Mouse (Mus musculus) limb, embryonic 11.5 days (tissue): ENCODE results near the gene Kmt2c. TPM values are rescaled to one million over a fixed set of nuclear protein-coding genes. Genes with fewer than 3 reads are reported as not detected.

Experiments
- ATAC-seq: fragments of 200-750 bp; cut with Nextera tagmentation; 2 replicates; pipeline ENCODE4 v1.8.0; 2017; ENCODE audit warnings: low read depth; ENCODE audit not compliant: insufficient number of reproducible peaks, low FRiP score, low TSS enrichment
- DNase-seq: peaks from one replicate; pipeline ENCODE4 v3.0.0-alpha.2; 2015; ENCODE audit warnings: low spot score
- H3K27ac ChIP-seq: fragments of 300-500 bp; sonication (generic); replicated peaks from 2 replicates; pipeline ENCODE4 v1.5.1; 2014; ENCODE audit warnings: low read depth, mild to moderate bottlenecking, low read length
- H3K27me3 ChIP-seq: fragments of 300-500 bp; sonication (generic); 2 replicates; pipeline ENCODE4 v1.6.1; 2014; ENCODE audit warnings: mild to moderate bottlenecking, low read length, mixed read lengths; ENCODE audit not compliant: control insufficient read depth, insufficient read depth
- H3K36me3 ChIP-seq: fragments of 300-500 bp; sonication (generic); 2 replicates; pipeline ENCODE4 v1.6.1; 2014; ENCODE audit warnings: mild to moderate bottlenecking, low read length, moderate library complexity, mixed read lengths; ENCODE audit not compliant: control insufficient read depth, insufficient read depth
- H3K4me1 ChIP-seq: fragments of 300-500 bp; sonication (generic); 2 replicates; pipeline ENCODE4 v1.6.1; 2014; ENCODE audit warnings: low read length, mixed read lengths; ENCODE audit not compliant: control insufficient read depth, insufficient read depth
- H3K4me2 ChIP-seq: fragments of 300-500 bp; sonication (generic); 2 replicates; pipeline ENCODE4 v1.6.1; 2014; ENCODE audit warnings: low read depth, mild to moderate bottlenecking, moderate library complexity; ENCODE audit not compliant: severe bottlenecking
- H3K4me3 ChIP-seq: fragments of 300-500 bp; sonication (generic); 2 replicates; pipeline ENCODE4 v1.5.1; 2014; ENCODE audit warnings: low read depth, low read length
- H3K9ac ChIP-seq: fragments of 300-500 bp; sonication (generic); 2 replicates; pipeline ENCODE4 v1.6.1; 2014; ENCODE audit warnings: mild to moderate bottlenecking, low read length
- H3K9me3 ChIP-seq: fragments of 300-500 bp; sonication (generic); 2 replicates; pipeline ENCODE4 v1.6.1; 2016; ENCODE audit warnings: low read length; ENCODE audit not compliant: control insufficient read depth
- WGBS: fragments of 180-500 bp; shearing (Covaris S2); extraction: QIAGEN DNeasy Blood & Tissue Kit; methylation state at CpG from one replicate; pipeline ENCODE4 v1.1.7; 2014; 5-methylcytosine and 5-hydroxymethylcytosine counted together
- polyA plus RNA-seq: library from polyadenylated mRNA; unstranded; fragments of >200 nt; fragmentation: Nextera tagmentation; extraction: Ambion mirVana; gene quantifications from 2 replicates; pipeline ENCODE4 v1.2.1, GENCODE M21; 2014

Gene Kmt2c
- polyA plus RNA-seq, 1 experiment from 2014 or later = 14.2 TPM

DNA sequence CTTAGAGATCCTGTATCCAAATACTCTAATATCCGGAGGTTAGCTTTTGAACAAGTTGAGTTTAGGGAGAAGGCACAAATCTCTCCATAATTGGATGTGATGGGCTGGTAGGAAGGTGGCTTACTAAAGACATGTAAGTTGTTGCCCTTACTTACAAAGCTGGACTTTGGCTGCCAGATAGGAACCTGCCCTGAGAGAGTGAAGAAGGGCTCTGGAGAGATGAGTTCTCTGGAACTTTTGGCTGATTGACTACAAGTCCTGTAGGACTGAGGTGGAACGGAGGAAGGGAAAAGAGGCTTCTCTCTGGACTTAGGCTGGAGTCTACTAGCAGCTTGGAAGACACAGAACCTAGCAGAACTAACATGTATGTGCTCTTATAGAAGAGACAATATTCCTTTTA is 37.0 kb upstream of the Kmt2c start:
- H3K4me1 ChIP-seq = no peaks in the 10 kb centered on the region
- no peak overlapping the region for H3K27ac ChIP-seq
- no peak overlapping the region for H3K9ac ChIP-seq
- no peaks in the 10 kb centered on the region for H3K27me3 ChIP-seq
- ATAC-seq (no peak), DNase-seq (no peak)
- no peaks in the 10 kb centered on the region for H3K36me3 ChIP-seq
- no peak overlapping the region for H3K4me3 ChIP-seq
- H3K4me2 ChIP-seq = no peak overlapping the region
- no peaks in the 10 kb centered on the region for H3K9me3 ChIP-seq
- WGBS = 84% methylated on average over 2 of the region's 2 CpGs

DNA sequence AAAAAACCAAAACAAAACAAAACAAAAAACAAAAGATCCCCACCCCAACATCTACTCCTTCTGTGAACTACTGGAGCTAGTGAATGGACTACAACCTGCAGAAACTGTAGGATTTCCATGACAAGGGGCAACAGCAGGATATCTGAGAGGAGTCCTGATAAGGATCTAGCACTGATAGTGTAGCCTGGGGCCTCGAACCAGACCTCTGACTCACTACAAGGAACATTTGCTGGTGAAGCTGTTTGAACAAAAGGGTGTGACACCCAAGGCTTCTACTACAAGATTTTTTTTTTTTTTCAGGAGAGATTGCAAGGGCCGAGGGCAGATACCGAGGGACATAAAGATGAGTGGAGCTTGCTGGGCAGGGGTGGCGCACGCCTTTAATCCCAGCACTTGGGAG is 34.7 kb upstream of the Kmt2c start:
- no peak for ATAC-seq
- 89% methylated on average over 5 of the region's 5 CpGs for WGBS
- no peak overlapping the region for H3K27ac ChIP-seq

DNA sequence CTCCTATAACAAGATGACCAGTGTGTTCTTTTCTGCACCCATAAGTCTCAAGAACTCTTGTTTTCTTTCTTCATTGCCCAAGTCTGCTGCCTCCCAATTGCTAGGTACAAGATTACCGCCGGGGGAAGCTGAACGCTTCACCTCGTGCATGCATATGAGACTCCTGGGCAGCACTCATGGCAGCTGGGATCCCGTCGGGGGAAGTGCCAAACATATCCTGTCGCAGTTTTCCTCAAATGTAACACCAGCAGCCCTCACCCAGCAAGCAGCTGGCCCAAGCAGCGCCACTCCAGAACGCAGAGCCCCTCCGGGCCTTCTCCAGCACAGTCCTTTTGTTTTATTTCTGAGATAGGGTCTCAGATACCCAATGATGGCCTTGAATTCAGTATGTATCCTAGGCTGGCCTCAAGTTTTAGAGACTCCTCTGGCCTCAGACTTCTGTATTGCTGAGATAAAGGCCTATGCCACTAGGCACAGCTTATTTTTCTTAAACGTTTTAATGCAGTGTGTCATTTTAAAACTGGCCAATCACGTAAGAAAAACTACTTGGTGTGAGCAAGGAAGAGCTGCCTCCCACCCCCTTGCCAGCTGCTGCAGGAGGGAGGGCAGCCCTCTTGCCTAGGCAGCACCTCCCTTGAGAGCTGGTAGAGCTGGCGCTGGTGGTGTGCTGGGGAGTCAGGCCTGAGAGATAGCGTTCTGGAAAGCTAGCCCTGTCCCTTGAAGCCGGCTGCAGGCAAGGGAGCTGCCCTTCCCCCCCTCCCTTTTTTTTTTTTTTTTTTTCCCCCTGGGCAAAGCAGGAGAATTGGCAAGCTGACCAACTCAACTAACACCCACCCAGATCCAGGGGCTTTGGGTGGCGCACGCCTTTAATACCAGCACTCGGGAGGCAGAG is 33.9 kb upstream of the Kmt2c start:
- Histone ChIP-seq H3K27ac (no peak overlapping the region), H3K4me3 (no peak overlapping the region), H3K9ac (no peak overlapping the region), H3K4me1 (no peaks in the 10 kb centered on the region), H3K36me3 (no peaks in the 10 kb centered on the region), H3K27me3 (no peaks in the 10 kb centered on the region), H3K9me3 (no peaks in the 10 kb centered on the region), H3K4me2 (no peak overlapping the region)
- ATAC-seq = no peak
- no peak for DNase-seq
- 53% methylated on average over 17 of the region's 18 CpGs for WGBS

More for the DNA sequence above, 34.7 kb upstream of the Kmt2c start:
- no peak overlapping the region for H3K4me2 ChIP-seq
- H3K9me3 ChIP-seq = no peaks in the 10 kb centered on the region
- no peak overlapping the region for H3K4me3 ChIP-seq
- DNase-seq = no peak
- H3K36me3 ChIP-seq = no peaks in the 10 kb centered on the region
- no peaks in the 10 kb centered on the region for H3K4me1 ChIP-seq
- no peak overlapping the region for H3K9ac ChIP-seq
- no peaks in the 10 kb centered on the region for H3K27me3 ChIP-seq

DNA sequence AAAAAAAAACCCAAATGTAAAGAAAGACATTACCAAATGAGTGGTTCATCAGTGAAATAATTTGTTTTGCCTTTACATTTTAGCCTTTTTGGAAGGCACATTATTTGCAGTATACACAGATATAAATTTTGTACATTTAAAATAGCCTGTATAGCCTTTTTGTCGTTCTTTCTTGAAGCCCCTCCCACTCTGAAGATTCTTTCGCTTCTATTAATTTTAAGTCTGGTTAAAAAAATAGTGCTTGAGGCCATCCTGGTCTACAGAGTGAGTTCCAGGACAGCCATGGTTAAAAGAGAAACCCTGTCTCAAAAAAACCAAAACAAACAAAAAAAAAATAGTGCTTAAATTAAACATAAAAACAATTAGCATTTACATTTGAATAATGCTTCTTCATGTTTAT is 32.0 kb upstream of the Kmt2c start:
- Histone ChIP-seq H3K9ac (no peak overlapping the region), H3K27ac (no peak overlapping the region), H3K4me1 (peaks cover 3% of the 10 kb centered on the region; the same call in 1 of the 2 replicates), H3K4me3 (peak overlapping the region; percentile 63), H3K27me3 (no peaks in the 10 kb centered on the region), H3K9me3 (no peaks in the 10 kb centered on the region), H3K4me2 (no peak overlapping the region; the same call in 1 of the 2 replicates), H3K36me3 (no peaks in the 10 kb centered on the region)
- no peak for DNase-seq
- no peak for ATAC-seq
- WGBS = 46% methylated on average over 2 of the region's 2 CpGs

DNA sequence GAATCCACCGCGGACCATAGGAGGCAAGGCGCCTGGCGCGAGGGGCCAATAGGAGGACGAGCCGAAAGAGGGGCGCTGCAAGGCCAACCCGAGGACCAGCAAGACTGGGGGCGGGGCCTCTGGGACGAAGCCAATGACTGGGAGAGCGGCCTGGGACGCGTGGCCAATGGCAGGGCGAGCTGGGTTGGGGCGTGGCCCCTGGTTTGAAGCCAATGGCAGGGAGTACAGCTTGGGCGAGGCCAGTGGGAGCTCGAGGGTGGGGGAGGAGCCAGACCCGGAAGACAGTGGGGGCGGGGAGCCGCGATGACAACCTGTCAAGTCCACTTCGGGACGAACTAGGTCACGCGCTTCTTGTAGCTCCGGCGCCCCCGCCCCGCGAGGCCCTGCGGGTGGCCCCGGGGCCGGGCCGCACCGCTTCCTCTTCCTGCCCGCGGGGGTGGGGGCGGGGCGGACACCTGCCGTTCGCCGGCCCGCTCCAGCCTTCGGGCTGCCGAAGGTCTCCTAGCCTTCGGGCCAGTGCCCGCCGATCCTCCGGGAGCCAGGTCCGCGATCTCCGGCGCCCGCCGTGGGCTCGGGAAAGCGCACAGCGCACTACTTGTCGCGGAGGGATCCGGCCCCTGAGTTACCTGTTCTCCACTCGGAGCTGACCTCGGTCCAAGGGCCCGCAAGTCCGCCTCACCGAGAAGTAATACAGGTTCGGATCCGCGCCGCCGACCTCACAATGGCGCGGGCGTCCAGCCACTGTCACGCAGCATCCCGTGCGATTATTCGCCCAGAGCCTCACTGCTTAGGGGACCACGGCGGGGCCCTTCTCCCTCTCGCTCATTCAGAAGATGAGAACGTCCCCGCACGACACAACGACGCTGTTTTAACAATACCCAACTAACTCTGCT is 31.2 kb upstream of the Kmt2c start:
- Histone ChIP-seq H3K9me3 (no peaks in the 10 kb centered on the region), H3K27ac (peak overlapping the region; percentile 83), H3K4me3 (peak overlapping the region; percentile 63), H3K9ac (peak overlapping the region; percentile 72), H3K4me2 (peak overlapping the region; percentile 60), H3K36me3 (no peaks in the 10 kb centered on the region), H3K27me3 (no peaks in the 10 kb centered on the region), H3K4me1 (peaks cover 3% of the 10 kb centered on the region; the same call in 1 of the 2 replicates)
- ATAC-seq (peak; percentile 100), DNase-seq (peak; percentile 99)
- WGBS = under 1% methylated on average over 72 of the region's 87 CpGs

DNA sequence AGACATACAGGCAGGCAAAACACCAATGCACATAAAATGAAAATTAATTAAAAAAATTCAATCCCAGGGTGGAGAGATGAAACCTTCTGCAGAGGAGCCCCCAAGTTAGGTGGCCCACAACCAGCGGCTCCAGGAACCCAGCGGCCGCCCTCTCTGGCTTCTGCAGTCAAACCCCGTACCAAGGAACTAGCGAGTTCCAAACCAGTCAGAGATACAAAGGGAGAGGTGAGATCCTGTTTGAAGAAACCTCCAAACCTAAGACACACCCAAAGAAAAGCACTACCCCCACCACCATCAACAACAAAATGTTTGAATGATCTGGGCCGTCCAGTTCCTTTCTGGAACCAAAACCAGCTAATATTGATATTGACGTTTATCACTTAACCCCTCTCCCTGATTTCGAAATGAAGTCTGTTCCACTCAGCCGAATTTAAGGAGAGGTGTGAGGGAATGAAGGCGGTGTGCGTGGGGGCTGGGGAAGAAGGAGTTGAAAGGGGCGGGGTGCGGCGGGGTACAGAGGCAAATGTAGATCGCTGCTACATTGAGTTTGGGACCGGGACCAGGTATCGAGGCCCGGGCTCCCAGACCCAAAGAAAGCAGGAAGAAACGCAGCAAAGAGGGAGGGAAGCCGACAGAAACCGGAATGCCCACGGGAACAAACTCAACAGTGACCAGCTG is 30.4 kb upstream of the Kmt2c start:
- Histone ChIP-seq H3K9me3 (no peaks in the 10 kb centered on the region), H3K36me3 (no peaks in the 10 kb centered on the region), H3K4me2 (peak overlapping the region; percentile 60), H3K27me3 (no peaks in the 10 kb centered on the region), H3K27ac (no peak overlapping the region), H3K9ac (peak overlapping the region; percentile 72), H3K4me3 (peak overlapping the region; percentile 63), H3K4me1 (peaks cover 3% of the 10 kb centered on the region; the same call in 1 of the 2 replicates)
- DNase-seq (no peak), ATAC-seq (peak; percentile 44)
- WGBS = 9% methylated on average over 22 of the region's 22 CpGs

DNA sequence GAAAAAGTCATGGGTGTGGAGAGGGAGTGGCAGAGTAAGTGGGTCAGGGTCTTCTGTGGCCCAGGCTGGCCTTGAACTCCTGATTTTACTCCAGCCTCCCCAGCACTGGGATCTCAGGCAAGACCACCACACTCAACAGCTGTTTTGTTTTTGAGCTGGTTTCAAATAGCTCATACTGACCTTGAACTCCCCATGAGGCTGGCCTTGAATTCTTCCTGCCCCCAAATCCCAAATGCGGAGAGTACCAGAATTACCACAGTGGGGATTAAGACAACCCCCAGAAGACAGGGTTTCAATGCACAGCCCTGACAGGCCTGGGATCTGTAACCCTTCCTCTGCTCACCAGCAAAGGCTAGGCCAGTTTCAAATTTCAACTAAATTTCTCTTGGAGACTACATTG is 29.4 kb upstream of the Kmt2c start:
- Histone ChIP-seq H3K27me3 (no peaks in the 10 kb centered on the region), H3K4me2 (no peak overlapping the region), H3K36me3 (no peaks in the 10 kb centered on the region), H3K27ac (no peak overlapping the region), H3K4me3 (no peak overlapping the region), H3K9me3 (no peaks in the 10 kb centered on the region), H3K9ac (no peak overlapping the region), H3K4me1 (peaks cover 3% of the 10 kb centered on the region; the same call in 1 of the 2 replicates)
- DNase-seq (no peak), ATAC-seq (no peak)
- WGBS = 67% methylated on average over 1 of the region's 1 CpGs

DNA sequence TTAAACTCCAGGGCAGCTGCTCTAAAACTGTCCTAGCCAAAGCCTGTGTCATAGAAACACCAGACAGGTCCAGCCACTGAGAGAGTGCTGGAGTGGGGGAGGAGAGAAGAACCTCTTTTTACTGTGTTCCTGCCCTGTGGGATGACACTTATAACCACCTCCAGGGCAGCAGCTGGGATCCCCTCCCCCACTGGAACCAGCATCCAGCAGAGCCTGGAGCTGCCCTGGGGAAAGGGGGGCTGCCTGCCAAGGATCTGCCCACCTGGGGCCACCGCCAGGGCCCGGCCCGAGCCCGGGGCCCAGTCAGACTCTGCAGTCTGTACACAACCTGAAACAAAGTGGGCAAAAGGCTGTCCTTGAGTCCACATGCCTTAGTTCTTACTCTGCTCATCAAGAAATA is 28.3 kb upstream of the Kmt2c start:
- ATAC-seq (no peak), DNase-seq (no peak)
- no peak overlapping the region for H3K9ac ChIP-seq
- no peak overlapping the region for H3K4me2 ChIP-seq
- 53% methylated on average over 4 of the region's 4 CpGs for WGBS
- peaks cover 3% of the 10 kb centered on the region; the same call in 1 of the 2 replicates for H3K4me1 ChIP-seq
- H3K4me3 ChIP-seq = no peak overlapping the region
- no peak overlapping the region for H3K27ac ChIP-seq
- H3K27me3 ChIP-seq = no peaks in the 10 kb centered on the region
- H3K9me3 ChIP-seq = no peaks in the 10 kb centered on the region
- H3K36me3 ChIP-seq = no peaks in the 10 kb centered on the region
